Mouse (Mus musculus) layer of hippocampus, adult 8-10 months (tissue): ENCODE data around the gene Btnl2. TPM values are rescaled to one million over a fixed set of nuclear protein-coding genes. Genes with fewer than 3 reads are reported as not detected.
A peak's percentile ranks its signal among the peaks of the same experiment; 100 is the strongest.

Source experiments
- DNase-seq, 2 experiments: peaks; one replicate each; pipeline ENCODE4 v3.0.0; 2022; ENCODE audit warnings: low spot score in 2 of 2
- total RNA-seq, 4 experiments: library from RNA; stranded (reverse); gene quantifications; 2 replicates each; pipeline ENCODE4 v1.2.4; 2022

Btnl2 gene
- total RNA-seq, 4 experiments from 2014 or later = 0.47 to 1.0 (median 0.73) TPM

- DNase-seq = peak; percentile 28 to 65
Measured at GRCm38 (mm10) chr17:34347606-34348308, 6.9 kb upstream of the Btnl2 start.

- DNase-seq = peak; percentile 36 to 81
Measured at GRCm38 (mm10) chr17:34349429-34349828, 5.2 kb upstream of the Btnl2 start.

- DNase-seq = no peak
Measured at GRCm38 (mm10) chr17:34354940-34355339, 318 bp downstream of the Btnl2 start.

DNA sequence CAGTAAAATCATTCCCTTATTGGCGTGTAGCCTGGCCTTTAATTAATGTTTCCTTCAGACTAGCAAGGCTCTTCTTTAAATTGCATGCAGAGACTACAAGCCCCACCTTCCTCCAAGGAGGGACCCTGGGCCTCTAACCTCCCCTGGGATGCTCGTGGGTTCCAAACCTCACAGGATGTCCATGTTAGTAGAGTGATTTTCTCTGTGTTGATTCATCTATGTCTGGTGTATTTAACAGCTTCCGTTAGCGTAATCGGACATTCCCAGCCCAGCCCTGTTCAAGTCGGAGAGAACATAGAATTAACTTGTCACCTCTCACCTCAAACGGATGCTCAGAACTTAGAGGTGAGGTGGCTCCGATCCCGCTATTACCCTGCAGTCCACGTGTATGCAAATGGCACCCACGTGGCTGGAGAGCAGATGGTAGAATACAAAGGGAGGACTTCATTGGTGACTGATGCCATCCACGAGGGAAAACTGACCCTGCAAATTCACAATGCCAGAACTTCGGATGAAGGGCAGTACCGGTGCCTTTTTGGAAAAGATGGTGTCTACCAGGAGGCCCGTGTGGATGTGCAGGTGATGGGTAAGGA, 8.4 kb downstream of the Btnl2 start:
- no peak for DNase-seq

- no peak for DNase-seq
Measured at GRCm38 (mm10) chr17:34363676-34364310, 9.2 kb downstream of the Btnl2 start.

DNA sequence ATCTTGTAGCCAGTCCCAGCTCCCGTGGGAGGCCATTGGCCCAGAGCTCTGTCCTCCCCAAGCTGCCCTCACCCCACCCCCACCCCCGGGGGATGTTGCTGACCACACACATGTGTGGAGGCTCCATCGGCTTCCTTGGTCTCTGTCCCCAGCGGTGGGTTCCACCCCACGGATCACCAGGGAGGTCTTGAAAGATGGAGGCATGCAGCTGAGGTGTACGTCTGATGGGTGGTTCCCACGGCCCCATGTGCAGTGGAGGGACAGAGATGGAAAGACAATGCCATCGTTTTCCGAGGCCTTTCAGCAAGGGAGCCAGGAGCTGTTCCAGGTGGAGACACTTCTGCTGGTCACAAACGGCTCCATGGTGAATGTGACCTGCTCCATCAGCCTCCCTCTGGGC, 10.4 kb downstream of the Btnl2 start:
- no peak for DNase-seq

- no peak for DNase-seq
Measured at GRCm38 (mm10) chr17:34370563-34370962, 15.9 kb downstream of the Btnl2 start.

- no peak for DNase-seq
Measured at GRCm38 (mm10) chr17:34373055-34373709, 18.6 kb downstream of the Btnl2 start.

- DNase-seq = no peak
Measured at GRCm38 (mm10) chr17:34376847-34377246, 22.2 kb downstream of the Btnl2 start, which contains the start of gene Btnl1. Btnl1 (plus strand) TSS chr17:34377132.

DNA sequence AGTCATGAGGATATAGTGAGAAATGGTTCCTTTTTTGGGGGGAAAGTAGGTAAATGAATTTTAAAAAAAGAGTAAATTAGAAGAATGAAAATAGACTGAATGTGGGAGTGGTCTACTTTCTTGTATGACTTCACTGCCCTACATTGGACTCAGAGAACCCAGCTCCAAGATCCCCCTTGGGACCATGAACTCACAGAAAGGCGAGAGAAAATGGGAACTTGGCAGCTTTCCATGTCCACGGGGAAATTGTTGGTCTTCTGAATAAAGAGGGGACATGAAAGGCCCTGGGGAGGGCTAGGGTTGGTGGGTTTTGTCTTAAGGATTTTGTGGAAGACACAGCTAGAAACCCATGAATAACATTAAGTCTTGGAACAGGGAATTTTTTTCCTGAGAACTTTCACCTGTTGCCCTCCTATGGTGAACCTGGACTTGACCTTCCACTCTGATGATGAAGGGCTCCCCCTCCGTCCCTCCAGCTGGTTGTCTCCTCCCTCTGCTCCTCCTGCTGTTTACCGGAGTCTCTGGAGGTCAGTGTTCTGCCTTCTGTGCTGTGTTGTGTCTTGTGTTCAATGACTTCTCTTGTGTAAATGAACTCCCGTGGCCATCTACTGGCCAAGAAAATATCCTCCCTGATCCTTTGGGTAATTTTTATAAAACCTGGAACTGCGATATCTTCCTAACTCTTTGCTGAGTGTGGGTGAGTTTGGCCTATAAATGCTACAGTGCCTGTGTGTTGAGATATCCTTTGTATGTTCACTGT, 23.0 kb downstream of the Btnl2 start:
- no peak for DNase-seq

- no peak for DNase-seq
Measured at GRCm38 (mm10) chr17:34378716-34379115, 24.1 kb downstream of the Btnl2 start.

GRCm38 (mm10) chr17:34379451-34379850, 24.8 kb downstream of the Btnl2 start:
- no peak for DNase-seq

DNA sequence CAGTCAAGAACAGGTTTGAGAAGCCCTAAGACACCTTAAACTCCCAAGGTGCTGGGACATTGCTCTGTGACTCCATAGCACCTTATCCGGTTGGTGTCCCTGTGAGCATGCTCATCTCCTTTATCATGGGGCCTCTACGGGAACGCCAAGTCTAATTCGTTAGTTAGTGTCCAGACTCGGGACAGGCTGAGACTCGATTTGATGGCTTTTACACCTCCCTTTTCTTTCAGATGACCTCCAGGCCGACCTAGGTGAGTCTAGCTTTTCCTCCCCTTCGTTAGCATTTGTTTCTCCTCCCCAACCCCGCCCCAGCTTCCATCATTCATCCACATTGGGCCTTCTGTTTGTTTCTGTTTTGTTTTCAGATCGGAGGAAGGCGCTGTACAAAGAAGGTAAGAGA, 27.3 kb downstream of the Btnl2 start:
- no peak for DNase-seq

DNA sequence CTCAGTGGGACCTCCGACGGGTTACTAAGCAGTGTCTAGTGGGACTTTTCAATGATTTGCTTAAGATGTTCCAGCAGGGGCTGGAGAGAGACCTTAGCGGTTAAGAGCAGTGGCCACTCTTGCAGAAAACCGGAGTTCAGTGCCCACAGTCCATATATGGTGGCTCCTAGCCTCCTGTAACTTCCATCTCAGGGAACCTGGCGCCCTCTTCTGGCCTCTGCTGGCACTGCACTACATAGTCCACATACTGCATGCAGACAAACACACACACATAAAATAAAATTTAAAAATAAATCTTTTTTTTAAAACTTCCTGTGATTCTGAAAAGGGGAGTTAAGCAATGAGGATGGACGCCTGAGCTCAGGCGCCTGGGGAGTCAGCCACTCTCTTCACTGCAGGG, 28.6 kb downstream of the Btnl2 start:
- DNase-seq = no peak

- DNase-seq = no peak
Measured at GRCm38 (mm10) chr17:34384699-34385098, 30.1 kb downstream of the Btnl2 start.

- no peak for DNase-seq
Measured at GRCm38 (mm10) chr17:34386656-34387055, 32.0 kb downstream of the Btnl2 start.

- DNase-seq = no peak
Measured at GRCm38 (mm10) chr17:34388513-34388912, 33.9 kb downstream of the Btnl2 start.

- DNase-seq = no peak
Measured at GRCm38 (mm10) chr17:34391507-34391906, 36.9 kb downstream of the Btnl2 start.

- no peak for DNase-seq
Measured at GRCm38 (mm10) chr17:34392321-34392720, 37.7 kb downstream of the Btnl2 start.

DNA sequence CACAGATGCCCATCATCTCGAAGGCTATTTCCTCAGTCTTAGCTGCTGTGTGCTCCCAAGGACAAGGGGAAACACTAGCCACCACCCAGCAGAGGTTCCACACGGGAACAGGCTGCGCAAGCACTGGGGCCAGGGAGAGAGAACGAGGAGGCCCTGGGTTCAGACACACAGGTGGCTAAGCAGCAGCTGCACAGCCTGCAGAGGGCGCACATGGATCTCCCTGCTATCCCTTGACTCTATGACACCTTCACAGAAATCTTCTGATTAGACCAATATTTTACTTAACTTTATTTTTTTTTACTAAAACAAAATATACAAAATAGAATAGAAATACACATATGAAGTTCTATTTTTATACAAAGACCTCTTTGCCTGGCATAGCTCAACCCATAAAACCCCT, 42.7 kb downstream of the Btnl2 start:
- DNase-seq = no peak

GRCm38 (mm10) chr17:34398058-34398710, 43.6 kb downstream of the Btnl2 start:
- DNase-seq = peak; percentile 59 to 60
